ENCODE assay signal across 9 mouse cellular contexts in the genomic region with DNA sequence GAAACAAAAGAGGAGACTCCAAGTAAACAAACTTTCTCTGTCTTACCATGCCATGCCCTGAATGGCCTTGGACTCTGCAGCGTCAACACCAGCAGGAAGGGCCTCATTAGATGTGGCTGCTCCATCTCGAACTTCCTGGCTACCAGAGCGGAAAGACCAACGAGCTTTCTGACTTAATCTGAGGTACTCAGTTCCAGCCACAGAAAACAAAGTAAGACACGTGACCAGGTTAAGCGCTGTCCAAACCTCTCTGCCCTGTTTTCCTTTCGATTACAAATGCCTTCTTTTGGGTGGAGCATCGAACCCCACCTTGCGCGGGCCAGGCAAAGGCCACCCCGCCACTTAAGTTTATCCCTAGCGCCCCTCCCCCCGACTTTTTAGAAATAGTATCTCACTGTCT. TPM values are rescaled to one million over a fixed set of nuclear protein-coding genes. Genes with fewer than 3 reads are reported as not detected.
A peak's percentile ranks its signal among the peaks of the same experiment; 100 is the strongest.
DNase-seq lines count a peak whose midpoint lies in the region; ATAC-seq lines count a peak whose summit lies in the region.
"Had no signal": no experiment of that assay in that cellular context is flagged by ENCODE, and none has a peak within 500 bp of the region (broad histone marks: within the 10 kb centered on the region; RNA-seq: fewer than 3 reads in every experiment).

No protein-coding gene starts in this region.

- ATAC-seq in embryonic facial prominence, embryonic 11.5 days (replicated peaks; ENCODE audit: insufficient number of reproducible peaks, low FRiP score, low TSS enrichment, low read depth): no peak
- ATAC-seq in hematopoietic stem cell, adult 5-6 weeks (replicated peaks in 1 of 2; ENCODE audit: insufficient read depth in 1 of 2, low FRiP score in 2 of 2, low TSS enrichment in 1 of 2, low read depth in 1 of 2, poor library complexity in 2 of 2, severe bottlenecking in 2 of 2): peak; percentile 89 to 91
- ATAC-seq in limb, embryonic 15.5 days (ENCODE audit: insufficient number of reproducible peaks, low FRiP score, low TSS enrichment, low read depth): no peak
- ATAC-seq in midbrain, embryonic 14.5 days (ENCODE audit: low FRiP score, low TSS enrichment): no peak

- H3K27me3 ChIP-seq in embryonic facial prominence, embryonic 11.5 days (ENCODE audit: control insufficient read depth, insufficient read depth, low read length): no peaks in the 10 kb centered on the region
- no peaks in the 10 kb centered on the region for H3K27me3 ChIP-seq in limb, embryonic 15.5 days
- H3K27me3 ChIP-seq in midbrain, embryonic 14.5 days (ENCODE audit: control insufficient read depth, insufficient read depth, low read length): no peaks in the 10 kb centered on the region

- H3K4me2 ChIP-seq in embryonic facial prominence, embryonic 11.5 days (ENCODE audit: low read depth, low read length): no peak overlapping the region
- H3K4me2 ChIP-seq in limb, embryonic 15.5 days: 0 out of 2 replicates have a peak overlapping the region, but pooled peaks have one; percentile 7
- peak overlapping the region; percentile 8; the same call in 1 of the 2 replicates for H3K4me2 ChIP-seq in midbrain, embryonic 14.5 days (ENCODE audit: low read length)

- WGBS in embryonic facial prominence, embryonic 11.5 days: 6% methylated on average over 13 of the region's 13 CpGs
- WGBS in limb, embryonic 15.5 days: 20% methylated on average over 13 of the region's 13 CpGs
- 14% methylated on average over 13 of the region's 13 CpGs for WGBS in midbrain, embryonic 14.5 days

- DNase-seq in CD4-positive helper T cell, adult 2 months (ENCODE audit: low read depth, low spot score): peak; percentile 25
- peak; percentile 43 for DNase-seq in embryonic facial prominence, embryonic 11.5 days (ENCODE audit: low spot score)
- no peak for DNase-seq in midbrain, embryonic 14.5 days
- no peak for DNase-seq in ovary, adult 18-20 months (ENCODE audit: low spot score)
- no peak for DNase-seq in layer of hippocampus, adult 18-20 months (ENCODE audit: low spot score in 2 of 2)
- no peak for DNase-seq in ovary, postnatal 14 days (ENCODE audit: low spot score)

- no peaks in the 10 kb centered on the region for H3K9me3 ChIP-seq in embryonic facial prominence, embryonic 11.5 days (replicated peaks; ENCODE audit: control insufficient read depth, low read length)
- no peaks in the 10 kb centered on the region for H3K9me3 ChIP-seq in limb, embryonic 15.5 days
- no peaks in the 10 kb centered on the region for H3K9me3 ChIP-seq in midbrain, embryonic 14.5 days (ENCODE audit: control insufficient read depth, low read length)

- no peak overlapping the region for H3K27ac ChIP-seq in embryonic facial prominence, embryonic 11.5 days (replicated peaks; ENCODE audit: low read depth, low read length)
- H3K27ac ChIP-seq in limb, embryonic 15.5 days: no peak overlapping the region
- H3K27ac ChIP-seq in midbrain, embryonic 14.5 days (replicated peaks; ENCODE audit: low read depth, low read length): no peak overlapping the region

- H3K36me3 ChIP-seq in embryonic facial prominence, embryonic 11.5 days (replicated peaks; ENCODE audit: control insufficient read depth, insufficient read depth, low read depth, low read length): no peaks in the 10 kb centered on the region
- no peaks in the 10 kb centered on the region for H3K36me3 ChIP-seq in limb, embryonic 15.5 days
- H3K36me3 ChIP-seq in midbrain, embryonic 14.5 days (ENCODE audit: control insufficient read depth, insufficient read depth, low read length): no peaks in the 10 kb centered on the region

- no peak overlapping the region for H3K9ac ChIP-seq in embryonic facial prominence, embryonic 11.5 days (replicated peaks; ENCODE audit: low read length)
- no peak overlapping the region for H3K9ac ChIP-seq in limb, embryonic 15.5 days
- no peak overlapping the region for H3K9ac ChIP-seq in midbrain, embryonic 14.5 days (replicated peaks; ENCODE audit: low read length)

- H3K4me3 ChIP-seq in embryonic facial prominence, embryonic 11.5 days (ENCODE audit: low read depth, low read length): no peak overlapping the region
- H3K4me3 ChIP-seq in limb, embryonic 15.5 days: no peak overlapping the region
- H3K4me3 ChIP-seq in midbrain, embryonic 14.5 days (replicated peaks; ENCODE audit: low read depth, low read length): no peak overlapping the region
- H3K4me3 ChIP-seq: myocyte had no signal

- H3K4me1 ChIP-seq in embryonic facial prominence, embryonic 11.5 days (ENCODE audit: control insufficient read depth, insufficient read depth, low read length): no peaks in the 10 kb centered on the region
- peaks cover 2% of the 10 kb centered on the region; the same call in 1 of the 2 replicates for H3K4me1 ChIP-seq in limb, embryonic 15.5 days
- H3K4me1 ChIP-seq in midbrain, embryonic 14.5 days (ENCODE audit: control insufficient read depth, insufficient read depth, low read length): no peaks in the 10 kb centered on the region

RNA-seq across cellular contexts. Expression of gene Fnbp1l, which starts 10.1 kb away (rescaled TPM):
- polyA plus RNA-seq in embryonic facial prominence, embryonic 11.5 days (2014; fragmentation: Nextera tagmentation; extraction: Ambion mirVana): 74.2 and 77.4 TPM in 2 replicates
- 53.1 and 59.2 TPM in 2 replicates for total RNA-seq in hematopoietic stem cell, adult 5-6 weeks (2017)
- polyA plus RNA-seq in limb, embryonic 15.5 days (2015; fragmentation: Nextera tagmentation; extraction: Ambion mirVana): 42.7 and 48.9 TPM in 2 replicates
- 277 and 289 TPM in 2 replicates for polyA plus RNA-seq in midbrain, embryonic 14.5 days (2014; fragmentation: Nextera tagmentation; extraction: Ambion mirVana)
- total RNA-seq in layer of hippocampus, adult 18-20 months (2021): 10 to 100 TPM; 24.9 to 26.4 TPM

Comparison
In these comparisons a context has a peak if more than half of its experiments do, and no peak if none do; other contexts are left out.
1. DNase-seq: peak in CD4-positive helper T cell, adult 2 months (single experiment) and embryonic facial prominence, embryonic 11.5 days (single experiment); none in midbrain, embryonic 14.5 days (single experiment), ovary, adult 18-20 months (single experiment), layer of hippocampus, adult 18-20 months (0 of 2) and ovary, postnatal 14 days (single experiment).
2. ATAC-seq: peak in hematopoietic stem cell, adult 5-6 weeks (2 of 2); none in embryonic facial prominence, embryonic 11.5 days (single experiment), limb, embryonic 15.5 days (single experiment) and midbrain, embryonic 14.5 days (single experiment).